Mouse (Mus musculus): ENCODE measurements around the gene Gad2.
A peak's percentile ranks its signal among the peaks of the same experiment; 100 is the strongest.

Gad2 gene

GRCm38 (mm10) chr2:22646134-22646533 lies 24.1 kb downstream of the Gad2 start:
- no peak for DNase-seq (ENCODE audit: low spot score in 2 of 2)

DNA sequence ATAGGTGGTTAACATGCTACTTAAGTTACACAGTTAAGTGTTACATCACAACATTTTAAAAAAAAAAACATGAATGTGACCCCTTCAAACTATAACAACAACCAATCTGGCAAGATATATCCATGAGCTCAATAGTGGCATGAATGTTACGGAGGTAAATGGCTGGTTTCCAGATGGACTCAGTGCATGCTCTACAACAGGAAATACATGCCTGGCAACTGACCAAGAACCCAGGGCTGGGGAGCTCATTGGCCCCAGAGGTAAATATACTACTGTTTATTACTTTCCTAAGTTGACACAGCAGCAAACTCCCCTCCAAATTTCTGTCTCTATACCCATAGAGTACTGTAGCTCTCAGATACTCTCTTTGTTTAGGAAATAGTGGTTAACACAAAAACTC lies 26.4 kb downstream of the Gad2 start:
- no peak for DNase-seq (ENCODE audit: low spot score in 2 of 2)

DNA sequence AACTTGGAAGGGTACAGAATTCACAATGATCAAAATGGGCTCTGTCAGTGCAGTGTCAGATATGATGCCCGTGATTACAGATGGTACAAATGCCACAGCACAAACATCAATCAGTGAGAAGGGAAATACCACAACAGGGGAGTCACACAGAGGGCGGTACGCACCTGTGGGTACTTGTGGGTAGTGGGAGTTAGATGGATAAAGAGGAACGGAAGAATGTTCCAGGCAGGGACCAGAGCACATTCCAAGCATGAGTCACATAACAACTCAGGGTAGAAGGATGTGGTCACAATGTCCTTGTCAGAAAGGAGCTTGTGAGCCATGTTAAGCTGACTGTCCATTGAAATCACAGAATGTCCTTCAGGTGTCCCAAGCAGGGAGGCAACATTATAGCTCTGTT lies 29.8 kb downstream of the Gad2 start:
- DNase-seq (ENCODE audit: low spot score in 2 of 2), result no peak

- no peak for DNase-seq (ENCODE audit: low spot score in 2 of 2)
Measured at GRCm38 (mm10) chr2:22663731-22664130, 41.7 kb downstream of the Gad2 start.

- DNase-seq (ENCODE audit: low spot score in 2 of 2), result no peak
Measured at GRCm38 (mm10) chr2:22670415-22670814, 48.4 kb downstream of the Gad2 start.

DNA sequence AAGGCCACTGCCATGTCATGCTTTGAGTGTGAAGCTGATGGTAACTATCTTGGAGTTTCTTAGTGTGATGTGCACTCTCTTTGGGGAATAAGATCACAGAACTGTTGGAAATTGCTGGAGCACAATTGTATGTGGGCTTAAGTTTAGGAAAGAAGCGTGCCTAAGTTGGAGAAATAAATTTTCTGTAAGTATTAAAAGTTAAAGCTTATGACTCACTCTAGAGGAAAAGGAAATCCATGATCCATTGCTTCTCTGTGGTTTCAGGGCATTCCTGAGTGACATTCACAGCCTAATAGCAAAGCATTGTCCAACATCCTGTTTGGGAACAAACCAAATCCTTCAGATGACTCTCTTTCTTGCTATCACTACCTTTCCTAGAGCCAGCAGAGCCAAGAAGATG lies 49.3 kb downstream of the Gad2 start:
- DNase-seq (ENCODE audit: low spot score in 2 of 2), result no peak

DNA sequence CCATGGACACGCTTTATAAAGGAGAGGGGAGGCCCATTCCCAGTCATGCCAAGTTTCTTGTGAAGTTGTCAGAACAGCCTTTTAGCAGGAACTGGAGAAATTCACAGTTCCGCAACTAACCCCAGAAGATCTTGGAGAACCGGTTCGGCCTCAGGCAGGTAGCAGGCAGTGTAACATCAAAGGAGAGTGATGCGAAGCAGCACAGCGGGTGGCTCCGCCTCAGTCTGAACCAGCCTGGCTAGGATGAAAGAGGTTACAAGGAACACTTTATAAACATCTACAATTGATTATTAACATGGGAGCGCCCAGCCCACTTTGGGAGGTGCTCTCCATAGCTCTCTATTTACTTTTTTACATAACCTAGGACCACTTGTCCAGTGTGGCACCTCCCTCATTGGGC lies 55.1 kb downstream of the Gad2 start:
- no peak for DNase-seq (ENCODE audit: low spot score in 2 of 2)

DNA sequence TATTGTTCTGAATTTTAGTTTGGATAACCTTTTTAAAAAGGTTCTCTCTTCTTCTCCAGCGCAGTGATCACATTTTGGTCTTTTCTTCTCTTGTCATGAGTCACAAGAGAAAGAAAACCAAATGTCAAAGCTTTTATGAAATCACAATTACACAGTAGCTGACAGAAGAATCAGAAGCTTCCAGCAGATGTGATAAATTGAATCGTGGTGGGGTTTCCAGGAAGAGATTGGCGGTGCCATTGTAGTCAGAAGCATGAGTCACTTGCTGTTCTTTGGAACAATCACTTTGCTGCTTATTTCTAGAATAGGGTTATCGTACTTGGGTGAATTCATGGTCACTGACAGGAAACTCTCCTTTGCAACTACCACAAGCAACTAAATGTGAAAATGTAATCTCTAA lies 57.9 kb downstream of the Gad2 start:
- DNase-seq (ENCODE audit: low spot score in 2 of 2), result no peak

GRCm38 (mm10) chr2:22689969-22690368 lies 68.0 kb downstream of the Gad2 start:
- DNase-seq (ENCODE audit: low spot score in 2 of 2), result no peak

- peak in 1 of 2 experiments; percentile 10 for DNase-seq (ENCODE audit: low spot score in 2 of 2)
Measured at GRCm38 (mm10) chr2:22704780-22705727, 83.0 kb downstream of the Gad2 start.

DNA sequence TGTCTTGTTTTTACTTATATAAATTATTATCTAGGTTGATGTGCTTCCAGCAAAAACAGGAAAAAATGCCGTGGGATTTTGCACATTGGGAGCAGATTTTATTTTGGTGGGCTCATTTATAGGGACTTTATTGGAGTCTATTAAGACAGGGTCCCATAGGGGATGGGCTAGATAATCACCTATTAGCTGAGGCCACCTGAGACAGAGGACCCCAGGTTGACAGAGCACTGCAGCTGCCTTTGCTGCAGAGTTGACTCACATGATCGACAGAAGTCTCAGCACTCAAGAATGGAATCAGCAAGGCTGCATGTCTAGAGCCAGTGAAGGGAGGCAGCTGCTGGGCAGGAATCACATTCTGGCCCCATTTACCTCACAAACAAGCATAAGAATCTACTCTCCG lies 84.2 kb downstream of the Gad2 start:
- DNase-seq (ENCODE audit: low spot score in 2 of 2), result no peak

DNA sequence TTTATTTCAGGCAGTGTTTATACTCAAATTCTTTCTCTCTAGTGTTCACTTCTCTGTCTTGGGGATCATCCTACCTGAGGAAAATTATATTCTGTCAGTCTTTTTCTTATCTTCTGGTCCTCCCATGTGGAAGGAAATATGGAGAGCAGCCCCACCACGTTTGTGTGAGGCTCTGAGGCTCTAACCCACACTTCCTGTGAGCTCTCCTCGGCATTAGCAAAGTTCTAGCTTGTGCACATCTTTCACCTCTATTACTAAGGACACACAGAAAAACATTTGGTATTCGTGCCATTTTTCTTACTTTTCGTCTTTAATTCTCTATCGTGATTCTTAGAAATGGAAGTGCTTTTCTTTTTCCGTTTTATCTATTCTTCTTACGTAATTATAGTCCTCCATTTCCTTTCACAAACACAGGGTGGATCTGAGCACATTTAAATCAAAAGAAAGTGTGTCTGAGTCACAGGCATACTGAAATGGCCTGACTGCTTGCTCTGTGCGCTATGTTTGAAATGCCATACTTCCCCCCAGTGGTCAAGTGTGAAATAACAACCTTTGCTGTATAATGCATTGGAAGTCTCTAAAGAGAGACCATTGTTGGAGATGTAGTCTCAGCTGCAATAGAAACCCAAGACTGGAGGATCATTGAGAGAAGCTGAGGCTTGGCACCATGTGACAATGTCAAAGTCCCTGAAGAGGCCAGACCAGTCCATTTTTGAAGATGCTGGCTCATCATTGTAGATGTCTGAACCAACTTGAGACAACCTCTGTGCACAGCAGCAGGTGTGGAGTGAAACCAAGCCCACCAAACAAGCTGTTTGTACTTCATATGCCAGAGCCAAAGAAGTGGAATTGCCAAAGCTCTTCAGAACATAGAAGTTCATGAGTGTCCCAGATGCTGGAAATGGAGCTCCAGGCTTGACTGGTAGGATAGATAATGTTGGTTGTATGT lies 99.8 kb downstream of the Gad2 start:
- peak; percentile 19 to 55 for DNase-seq (ENCODE audit: low spot score in 2 of 2)

DNA sequence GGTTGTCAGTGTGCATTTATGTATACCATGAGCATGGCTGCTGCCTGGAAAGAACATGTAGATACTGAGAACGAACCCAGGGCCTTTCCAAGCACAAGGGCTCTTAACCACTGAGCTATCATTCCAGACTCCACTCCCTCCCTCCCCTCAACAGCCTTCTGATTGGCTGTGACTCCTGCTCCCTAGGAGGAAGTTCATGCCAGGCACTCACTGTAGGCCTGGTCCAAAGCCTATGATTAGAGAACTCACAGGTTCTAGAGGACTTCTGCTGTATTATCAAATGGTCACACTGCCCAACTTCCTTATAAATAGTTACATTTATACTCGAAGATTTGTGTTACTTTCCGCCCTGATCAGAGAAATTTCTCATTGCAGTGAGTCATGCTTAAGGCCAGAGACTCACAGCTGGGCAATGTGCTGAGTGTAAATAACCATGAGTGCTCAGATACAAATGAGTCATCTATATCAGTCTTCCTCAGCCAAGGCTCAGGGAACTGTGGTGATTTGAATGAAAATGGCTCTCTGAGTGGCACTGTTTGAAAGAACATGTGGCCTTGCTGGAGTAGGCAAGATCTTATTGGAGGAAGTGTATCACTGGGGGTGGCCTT lies 102.0 kb downstream of the Gad2 start:
- no peak for DNase-seq (ENCODE audit: low spot score in 2 of 2)

- DNase-seq (ENCODE audit: low spot score in 2 of 2), result no peak
Measured at GRCm38 (mm10) chr2:22727113-22727512, 105.1 kb downstream of the Gad2 start.

DNA sequence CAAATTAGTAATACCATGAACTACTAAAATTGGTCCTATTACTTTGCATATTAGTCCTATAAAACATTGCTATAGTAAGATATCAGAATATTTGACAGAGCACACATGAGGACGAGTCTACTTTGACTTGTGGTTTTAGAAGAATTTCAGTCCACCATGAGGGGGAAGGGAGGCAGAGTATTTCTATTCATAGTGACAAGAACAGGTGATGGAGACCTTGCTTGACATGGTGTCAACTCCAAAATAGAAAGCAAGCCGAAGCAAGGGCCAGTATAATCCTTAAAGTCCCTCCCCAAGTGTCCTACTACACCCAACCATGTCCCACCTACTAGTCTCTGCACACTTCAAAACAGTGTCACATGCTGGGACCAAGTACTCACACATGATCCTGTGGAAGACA lies 114.1 kb downstream of the Gad2 start:
- DNase-seq (ENCODE audit: low spot score in 2 of 2), result no peak

DNA sequence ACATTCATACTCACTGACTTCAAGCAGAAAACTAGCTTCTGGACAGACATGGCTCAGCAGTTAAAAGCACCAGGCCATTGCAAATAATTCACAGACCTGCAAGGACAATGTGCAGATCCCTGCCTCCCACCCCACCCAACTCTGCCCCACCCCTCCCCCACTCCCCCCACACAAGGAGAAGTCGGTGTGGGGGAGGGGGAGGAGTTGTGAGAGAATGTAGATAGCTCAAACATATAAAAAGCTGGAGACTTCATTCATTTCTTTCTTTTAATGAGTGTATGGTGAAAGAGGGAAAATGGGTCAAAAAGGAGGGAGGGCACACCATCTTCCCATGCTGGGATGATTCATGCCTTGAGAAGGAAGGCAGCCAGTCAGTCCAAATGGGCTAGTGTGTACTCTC lies 117.4 kb downstream of the Gad2 start:
- no peak for DNase-seq (ENCODE audit: low spot score in 2 of 2)

DNA sequence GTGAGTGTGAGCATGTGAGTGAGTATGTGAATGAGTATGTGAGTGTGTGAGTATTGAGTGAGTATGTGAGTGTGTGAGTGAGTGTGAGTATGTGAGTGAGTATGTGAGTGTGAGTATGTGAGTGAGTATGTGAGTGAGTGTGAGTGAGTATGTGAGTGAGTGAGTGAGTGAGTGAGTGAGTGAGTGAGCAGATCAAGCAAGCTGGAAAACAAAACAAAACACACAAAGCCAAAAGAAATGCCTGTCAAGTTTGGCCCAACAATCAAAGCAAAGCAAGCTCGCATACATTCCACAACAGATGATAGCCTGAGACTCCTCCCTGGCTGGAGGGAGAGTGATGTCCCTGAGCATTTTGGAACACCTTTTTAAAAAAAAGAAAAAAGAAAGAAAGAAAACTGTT lies 118.4 kb downstream of the Gad2 start:
- DNase-seq (ENCODE audit: low spot score in 2 of 2), result no peak

- DNase-seq (ENCODE audit: low spot score in 2 of 2), result no peak
Measured at GRCm38 (mm10) chr2:22741222-22741621, 119.2 kb downstream of the Gad2 start.

All from frontal cortex, postnatal 14 days (tissue).